Mouse (Mus musculus) mesoderm, embryonic 11.5 days (tissue): ENCODE data around the gene Supt3.

Experiments
- DNase-seq: peaks from one replicate; pipeline ENCODE4 v3.0.0-alpha.2; 2012; ENCODE audit warnings: low read depth, low spot score

The Supt3 gene

GRCm38 (mm10) chr17:45119609-45120201, 342.8 kb downstream of the Supt3 start:
- DNase-seq: no peak

- DNase-seq: no peak
These were observed 346.9 kb downstream of the Supt3 start for GRCm38 (mm10) chr17:45123856-45124255.

- DNase-seq: no peak
These were observed 351.7 kb downstream of the Supt3 start for GRCm38 (mm10) chr17:45128611-45129010.

- no peak for DNase-seq
These were observed 356.8 kb downstream of the Supt3 start for GRCm38 (mm10) chr17:45133501-45134400.

- DNase-seq: no peak
These were observed 359.5 kb downstream of the Supt3 start for GRCm38 (mm10) chr17:45136491-45136890.

- DNase-seq: no peak
These were observed 366.1 kb downstream of the Supt3 start for GRCm38 (mm10) chr17:45143043-45143442.

- DNase-seq: no peak
These were observed 367.7 kb downstream of the Supt3 start for GRCm38 (mm10) chr17:45144656-45145055.

GRCm38 (mm10) chr17:45151312-45151929, 374.5 kb downstream of the Supt3 start:
- DNase-seq: no peak

- no peak for DNase-seq
These were observed 376.8 kb downstream of the Supt3 start for GRCm38 (mm10) chr17:45153721-45154120.

- peak; percentile 48 for DNase-seq
These were observed 381.3 kb downstream of the Supt3 start for GRCm38 (mm10) chr17:45158171-45158691.

- DNase-seq: no peak
These were observed 383.7 kb downstream of the Supt3 start for GRCm38 (mm10) chr17:45160651-45161050.

- DNase-seq: no peak
These were observed 388.8 kb downstream of the Supt3 start for GRCm38 (mm10) chr17:45165741-45166140.
